Mouse (Mus musculus) neural tube, embryonic 14.5 days (tissue): ENCODE measurements around the gene Syt9. TPM values are rescaled to one million over a fixed set of nuclear protein-coding genes. Genes with fewer than 3 reads are reported as not detected.

ENCODE experiments used
- ATAC-seq: fragments of 200-750 bp; cut with Nextera tagmentation; 2 replicates; pipeline ENCODE4 v1.8.0; 2017; ENCODE audit warnings: low read depth, mild to moderate bottlenecking, moderate TSS enrichment, moderate library complexity
- H3K27ac ChIP-seq: fragments of 300-500 bp; sonication (generic); 2 replicates; pipeline ENCODE4 v1.5.1; 2014; ENCODE audit warnings: low read depth, mild to moderate bottlenecking, control low read depth, low read length, moderate library complexity, mixed read lengths
- H3K27me3 ChIP-seq: fragments of 300-500 bp; sonication (generic); 2 replicates; pipeline ENCODE4 v1.6.1; 2014; ENCODE audit warnings: low read length; ENCODE audit not compliant: control insufficient read depth, insufficient read depth
- H3K36me3 ChIP-seq: fragments of 300-500 bp; sonication (generic); 2 replicates; pipeline ENCODE4 v1.6.1; 2014; ENCODE audit warnings: low read length, mixed read lengths; ENCODE audit not compliant: control insufficient read depth, insufficient read depth
- H3K4me1 ChIP-seq: fragments of 300-500 bp; sonication (generic); 2 replicates; pipeline ENCODE4 v1.6.1; 2014; ENCODE audit warnings: low read length; ENCODE audit not compliant: control insufficient read depth, insufficient read depth
- H3K4me2 ChIP-seq: fragments of 300-500 bp; sonication (generic); 2 replicates; pipeline ENCODE4 v1.6.1; 2014; ENCODE audit warnings: mild to moderate bottlenecking, low read depth, low read length, control low read depth
- H3K4me3 ChIP-seq: fragments of 300-500 bp; sonication (generic); 2 replicates; pipeline ENCODE4 v1.5.1; 2014; ENCODE audit warnings: low read depth, low read length, control low read depth, mixed read lengths
- H3K9ac ChIP-seq: fragments of 300-500 bp; sonication (generic); replicated peaks from 2 replicates; pipeline ENCODE4 v1.6.1; 2014; ENCODE audit warnings: low read depth, mild to moderate bottlenecking, control low read depth, low read length, mixed read lengths
- H3K9me3 ChIP-seq: fragments of 300-500 bp; sonication (generic); 2 replicates; pipeline ENCODE4 v1.6.1; 2016; ENCODE audit warnings: low read length; ENCODE audit not compliant: control insufficient read depth
- WGBS: fragments of 180-500 bp; shearing (Covaris S2); extraction: QIAGEN DNeasy Blood & Tissue Kit; methylation state at CpG from one replicate; pipeline ENCODE4 v1.1.7; 2014; 5-methylcytosine and 5-hydroxymethylcytosine counted together
- polyA plus RNA-seq: library from polyadenylated mRNA; unstranded; fragments of >200 nt; fragmentation: Nextera tagmentation; extraction: Ambion mirVana; gene quantifications from 2 replicates; pipeline ENCODE4 v1.2.1, GENCODE M21; 2014

Gene Syt9
- polyA plus RNA-seq, 1 experiment from 2014 or later = 12.7 TPM

GRCm38 (mm10) chr7:107437381-107437780 lies 66.9 kb downstream of the Syt9 start:
- WGBS = 92% methylated on average over 3 of the region's 3 CpGs
- no peak overlapping the region for H3K4me3 ChIP-seq
- H3K4me2 ChIP-seq = no peak overlapping the region
- no peaks in the 10 kb centered on the region for H3K9me3 ChIP-seq
- H3K9ac ChIP-seq = no peak overlapping the region
- no peaks in the 10 kb centered on the region for H3K36me3 ChIP-seq
- no peak for ATAC-seq
- H3K27me3 ChIP-seq = no peaks in the 10 kb centered on the region
- H3K4me1 ChIP-seq = no peaks in the 10 kb centered on the region
- H3K27ac ChIP-seq = no peak overlapping the region

GRCm38 (mm10) chr7:107444579-107444978 lies 74.1 kb downstream of the Syt9 start:
- ATAC-seq = no peak
- no peak overlapping the region for H3K4me3 ChIP-seq
- no peaks in the 10 kb centered on the region for H3K9me3 ChIP-seq
- H3K27ac ChIP-seq = no peak overlapping the region
- H3K9ac ChIP-seq = no peak overlapping the region
- H3K27me3 ChIP-seq = no peaks in the 10 kb centered on the region
- no peaks in the 10 kb centered on the region for H3K36me3 ChIP-seq
- no peak overlapping the region for H3K4me2 ChIP-seq
- H3K4me1 ChIP-seq = no peaks in the 10 kb centered on the region

DNA sequence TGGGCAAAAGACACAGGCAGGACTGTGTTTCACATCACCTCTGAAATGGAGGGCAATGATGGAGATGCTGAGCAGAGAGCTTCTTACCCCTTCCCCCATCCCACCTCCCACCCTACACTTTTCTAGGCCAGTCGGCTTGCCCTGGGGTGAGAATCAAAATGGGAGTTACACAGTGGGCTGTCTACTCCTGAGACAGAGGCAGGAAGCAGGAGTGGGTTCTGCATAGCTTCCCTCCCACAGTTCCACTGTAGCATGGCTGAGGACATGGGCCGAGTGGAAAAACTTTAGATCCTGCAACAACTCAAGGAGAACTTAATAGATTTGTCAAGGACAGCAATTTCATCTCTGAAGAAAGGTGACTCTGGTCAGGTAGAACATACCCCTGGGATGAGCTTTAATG lies 84.1 kb downstream of the Syt9 start:
- H3K4me3 ChIP-seq = no peak overlapping the region
- H3K27ac ChIP-seq = no peak overlapping the region
- H3K27me3 ChIP-seq = no peaks in the 10 kb centered on the region
- H3K4me2 ChIP-seq = no peak overlapping the region
- H3K9ac ChIP-seq = no peak overlapping the region
- no peaks in the 10 kb centered on the region for H3K36me3 ChIP-seq
- H3K9me3 ChIP-seq = no peaks in the 10 kb centered on the region
- H3K4me1 ChIP-seq = no peaks in the 10 kb centered on the region; the same call in 1 of the 2 replicates
- ATAC-seq = peak; percentile 65
- 80% methylated on average over 2 of the region's 2 CpGs for WGBS

GRCm38 (mm10) chr7:107455118-107455521 lies 84.6 kb downstream of the Syt9 start:
- no peaks in the 10 kb centered on the region; the same call in 1 of the 2 replicates for H3K4me1 ChIP-seq
- no peak overlapping the region for H3K4me2 ChIP-seq
- no peak overlapping the region for H3K9ac ChIP-seq
- 51% methylated on average over 5 of the region's 5 CpGs for WGBS
- H3K27me3 ChIP-seq = no peaks in the 10 kb centered on the region
- no peaks in the 10 kb centered on the region for H3K36me3 ChIP-seq
- ATAC-seq = peak; percentile 92
- no peak overlapping the region; the same call in 1 of the 2 replicates for H3K27ac ChIP-seq
- H3K9me3 ChIP-seq = no peaks in the 10 kb centered on the region
- H3K4me3 ChIP-seq = no peak overlapping the region

GRCm38 (mm10) chr7:107461167-107461566 lies 90.6 kb downstream of the Syt9 start:
- Histone ChIP-seq H3K36me3 (no peaks in the 10 kb centered on the region), H3K4me2 (no peak overlapping the region), H3K27ac (no peak overlapping the region), H3K4me1 (no peaks in the 10 kb centered on the region), H3K9ac (no peak overlapping the region), H3K9me3 (no peaks in the 10 kb centered on the region), H3K27me3 (no peaks in the 10 kb centered on the region), H3K4me3 (no peak overlapping the region)
- 82% methylated on average over 4 of the region's 4 CpGs for WGBS
- ATAC-seq = no peak

DNA sequence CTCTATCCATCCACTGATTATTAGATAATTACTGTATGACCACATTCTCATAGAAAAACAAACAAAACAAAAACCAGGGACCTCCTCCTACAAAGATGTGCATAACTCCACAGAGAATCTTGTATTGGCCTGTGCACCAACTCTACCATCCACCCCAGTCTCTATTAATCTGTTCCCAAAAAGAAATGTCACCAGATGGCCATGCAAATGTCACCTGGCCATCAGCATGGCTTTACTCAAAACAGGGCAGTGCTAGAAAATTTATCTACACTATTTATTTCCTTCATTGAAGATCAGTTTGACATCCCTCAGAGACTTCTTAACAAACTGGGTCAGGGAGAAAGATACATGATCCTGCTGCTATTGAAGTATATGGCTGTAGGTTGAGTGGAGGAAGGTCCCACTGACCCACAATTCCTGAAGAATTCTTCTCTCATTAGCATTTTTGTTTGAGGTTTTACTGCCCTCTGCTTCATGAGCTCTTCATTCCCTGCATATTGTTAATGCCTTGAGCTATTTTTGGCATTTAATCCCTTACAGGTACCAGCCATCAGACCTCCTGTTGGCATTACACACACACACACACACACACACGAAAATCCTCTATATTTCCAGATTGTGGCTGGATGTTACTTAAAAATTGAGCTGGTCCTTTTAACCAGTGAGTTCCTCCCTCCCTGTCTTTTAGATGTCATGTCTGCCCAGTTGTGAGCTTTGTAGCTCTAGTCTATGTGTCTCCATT lies 91.3 kb downstream of the Syt9 start:
- Histone ChIP-seq H3K9me3 (no peaks in the 10 kb centered on the region), H3K27ac (no peak overlapping the region), H3K27me3 (no peaks in the 10 kb centered on the region), H3K4me1 (no peaks in the 10 kb centered on the region), H3K36me3 (no peaks in the 10 kb centered on the region), H3K9ac (no peak overlapping the region), H3K4me2 (no peak overlapping the region), H3K4me3 (no peak overlapping the region)
- no peak for ATAC-seq
- WGBS = 89% methylated on average over 1 of the region's 1 CpGs

DNA sequence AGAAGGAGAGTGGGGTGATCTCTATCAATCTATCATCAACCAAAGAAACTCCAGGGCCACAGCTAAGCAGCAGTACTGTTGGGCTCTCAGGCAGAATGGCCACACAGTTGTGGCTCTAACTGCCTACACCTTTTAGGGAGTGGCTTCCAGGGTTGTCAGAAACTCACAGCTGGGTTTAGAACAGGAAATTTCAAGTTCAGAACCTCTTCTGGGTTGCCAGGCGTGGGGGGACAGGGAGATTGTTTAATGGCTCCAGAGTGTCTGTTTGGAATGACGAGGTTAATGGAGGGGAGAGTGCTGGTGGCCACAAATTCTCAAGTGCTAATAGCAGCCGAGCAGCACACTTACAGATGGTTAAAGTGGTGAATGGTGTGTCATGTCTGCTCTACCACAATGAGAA lies 92.4 kb downstream of the Syt9 start:
- Histone ChIP-seq H3K27me3 (no peaks in the 10 kb centered on the region), H3K4me1 (no peaks in the 10 kb centered on the region), H3K9me3 (no peaks in the 10 kb centered on the region), H3K9ac (no peak overlapping the region), H3K27ac (no peak overlapping the region), H3K36me3 (no peaks in the 10 kb centered on the region), H3K4me2 (no peak overlapping the region), H3K4me3 (no peak overlapping the region)
- no peak for ATAC-seq
- 36% methylated on average over 3 of the region's 3 CpGs for WGBS

DNA sequence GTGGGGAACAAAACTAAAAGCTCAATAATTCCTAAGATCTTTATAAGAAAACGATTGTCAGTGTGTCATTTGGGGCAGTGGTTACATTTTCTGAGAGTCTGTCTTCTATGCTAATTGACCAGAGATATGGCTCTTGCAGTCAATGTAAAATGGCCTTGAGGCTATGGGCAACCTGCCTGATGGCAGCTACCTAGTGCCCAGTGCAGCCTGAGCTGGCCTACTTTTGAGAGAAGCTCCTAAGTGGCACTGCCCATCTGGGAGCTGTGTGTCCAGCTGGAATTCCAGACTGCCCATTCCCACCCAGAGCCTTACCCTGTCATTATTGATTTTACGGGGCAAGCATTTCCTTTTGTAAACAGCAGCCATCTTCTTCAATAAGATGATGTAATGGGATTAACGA lies 94.6 kb downstream of the Syt9 start:
- H3K9ac ChIP-seq = no peak overlapping the region
- H3K9me3 ChIP-seq = no peaks in the 10 kb centered on the region
- no peaks in the 10 kb centered on the region for H3K27me3 ChIP-seq
- no peak overlapping the region for H3K27ac ChIP-seq
- no peaks in the 10 kb centered on the region for H3K36me3 ChIP-seq
- ATAC-seq = no peak
- no peaks in the 10 kb centered on the region for H3K4me1 ChIP-seq
- no peak overlapping the region for H3K4me3 ChIP-seq
- no peak overlapping the region for H3K4me2 ChIP-seq
- 83% methylated on average over 3 of the region's 3 CpGs for WGBS

- Histone ChIP-seq H3K27me3 (no peaks in the 10 kb centered on the region), H3K36me3 (no peaks in the 10 kb centered on the region), H3K27ac (no peak overlapping the region), H3K4me3 (no peak overlapping the region), H3K4me2 (no peak overlapping the region), H3K9me3 (no peaks in the 10 kb centered on the region; the same call in 1 of the 2 replicates), H3K4me1 (no peaks in the 10 kb centered on the region), H3K9ac (no peak overlapping the region)
- WGBS = 64% methylated on average over 7 of the region's 7 CpGs
- ATAC-seq = no peak; the same call in 1 of the 2 replicates
These were observed 108.7 kb downstream of the Syt9 start for GRCm38 (mm10) chr7:107478979-107479965.
